Mouse (Mus musculus) olfactory bulb, adult 2 months (tissue): ENCODE results near the gene Ccdc186.

Experiments
- CTCF ChIP-seq: fragments of 200-500 bp; IDR thresholded peaks from 2 replicates; pipeline ENCODE4 v1.5.1; 2012; ENCODE audit warnings: low read depth, mild to moderate bottlenecking, low read length, moderate library complexity; ENCODE audit not compliant: insufficient read depth
- POLR2A ChIP-seq: fragments of 200-500 bp; IDR thresholded peaks from 2 replicates; pipeline ENCODE4 v1.6.1; 2012; ENCODE audit warnings: mild to moderate bottlenecking, low read depth, low read length, moderate library complexity; ENCODE audit not compliant: insufficient read depth

DNA sequence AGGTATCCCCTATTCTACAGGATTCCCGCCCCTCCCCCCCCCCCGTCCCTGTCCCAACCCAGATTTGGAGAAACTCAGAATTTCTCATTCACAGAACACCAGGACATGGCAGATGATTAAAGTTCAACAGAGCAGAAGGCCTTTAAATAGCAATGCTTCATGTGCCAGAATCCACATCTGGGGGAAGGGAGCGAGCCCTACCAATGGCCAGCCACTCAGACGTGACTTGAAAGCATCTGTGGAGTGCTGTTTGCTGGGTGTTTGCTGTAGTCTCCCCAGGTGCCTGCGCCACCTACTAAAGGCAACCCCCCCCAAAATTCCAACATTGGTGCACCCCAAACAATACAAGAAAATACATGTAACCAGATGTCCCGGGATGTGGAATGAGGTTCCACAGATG is 76.5 kb downstream of the Ccdc186 start:
- TF ChIP-seq CTCF (no peak), POLR2A (no peak)
